Mouse (Mus musculus) liver, adult 2 months (tissue): ENCODE results near the gene Rbm34.

Experiments used
- CTCF ChIP-seq: fragments of 200-500 bp; IDR thresholded peaks from 2 replicates; pipeline ENCODE4 v1.5.1; 2011; ENCODE audit warnings: low read depth, low read length, control low read depth
- POLR2A ChIP-seq: fragments of 200-500 bp; IDR thresholded peaks from 2 replicates; pipeline ENCODE4 v1.6.1; 2011; ENCODE audit warnings: low read length, control low read depth; ENCODE audit not compliant: insufficient read depth; ENCODE audit errors: extremely low read depth

- TF ChIP-seq CTCF (no peak), POLR2A (no peak)
Observed at GRCm38 (mm10) chr8:126919255-126919654, 51.6 kb downstream of the Rbm34 start.
